Mouse (Mus musculus): ENCODE results near the gene Srcap. TPM values are rescaled to one million over a fixed set of nuclear protein-coding genes. Genes with fewer than 3 reads are reported as not detected.
A peak's percentile ranks its signal among the peaks of the same experiment; 100 is the strongest.

Srcap gene
- polyA plus RNA-seq, 1 experiment from 2014 or later: 12.6 TPM

DNA sequence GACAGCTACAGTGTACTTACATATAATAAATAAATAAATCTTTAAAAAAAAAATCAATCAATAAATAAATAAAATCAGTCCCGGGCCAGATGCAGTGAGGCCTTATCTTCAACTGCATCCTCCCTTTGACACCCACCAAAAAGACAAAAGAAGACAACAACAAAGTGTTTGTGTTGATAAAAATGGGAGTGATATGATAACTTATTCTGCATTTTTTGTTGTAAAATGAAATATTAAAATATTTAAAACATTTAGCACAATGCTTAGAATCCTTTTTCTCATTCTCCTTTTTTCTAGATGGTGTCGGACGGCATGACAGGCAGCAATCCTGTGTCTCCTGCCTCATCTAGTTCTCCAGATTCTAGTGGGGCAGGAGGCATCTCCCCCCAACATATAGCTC is 7.5 kb downstream of the Srcap start, which contains the start of gene Gm42715:
TSS of gene Gm42715 (plus strand) at position 301 of the 400 bp plus-strand sequence.
- 85% methylated on average over 3 of the region's 3 CpGs for WGBS (ENCODE audit: insufficient replicate concordance)
- Histone ChIP-seq H3K4me3 (replicated peaks) (no peak within 1 kb of the TSS), H3K4me2 (no peak within 1 kb of the TSS), H3K9ac (no peak within 1 kb of the TSS), H3K27ac (no peak within 1 kb of the TSS), H3K9me3 (replicated peaks) (no peaks in the 10 kb centered on the region), H3K4me1 (replicated peaks) (peaks cover 16% of the 10 kb centered on the region; the same call in 1 of the 2 replicates), H3K36me3 (peaks cover 96% of the 10 kb centered on the region), H3K27me3 (no peaks in the 10 kb centered on the region)
- no peak for ATAC-seq (ENCODE audit: low read depth)
- DNase-seq: no peak

DNA sequence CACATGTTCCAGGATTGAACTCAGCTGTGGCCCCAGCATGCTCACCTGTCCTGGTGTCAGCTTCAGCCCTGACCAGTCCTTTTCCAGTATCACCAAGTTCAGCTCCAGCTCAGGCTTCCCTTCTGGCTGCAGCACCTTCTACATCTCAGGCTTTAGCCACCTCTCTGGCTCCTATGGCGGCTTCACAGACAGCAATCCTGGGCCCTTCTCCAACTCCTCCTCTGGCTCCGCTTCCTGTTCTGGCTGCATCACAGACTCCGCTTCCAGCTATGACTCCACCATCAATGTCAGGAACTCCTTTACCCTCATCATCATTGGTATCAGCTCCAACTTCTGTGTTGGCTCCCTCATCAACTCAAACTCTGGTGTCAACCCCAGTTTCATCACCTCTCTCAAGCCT is 29.9 kb downstream of the Srcap start:
- H3K4me1 ChIP-seq (replicated peaks): no peaks in the 10 kb centered on the region
- DNase-seq (no peak), ATAC-seq (ENCODE audit: low read depth) (no peak)
- H3K4me3 ChIP-seq (replicated peaks): no peak overlapping the region
- 94% methylated on average over 3 of the region's 3 CpGs for WGBS (ENCODE audit: insufficient replicate concordance)
- H3K9ac ChIP-seq: no peak overlapping the region
- no peak overlapping the region for H3K4me2 ChIP-seq
- peaks cover 96% of the 10 kb centered on the region for H3K36me3 ChIP-seq
- no peaks in the 10 kb centered on the region for H3K27me3 ChIP-seq
- no peak overlapping the region for H3K27ac ChIP-seq
- no peaks in the 10 kb centered on the region for H3K9me3 ChIP-seq (replicated peaks)

DNA sequence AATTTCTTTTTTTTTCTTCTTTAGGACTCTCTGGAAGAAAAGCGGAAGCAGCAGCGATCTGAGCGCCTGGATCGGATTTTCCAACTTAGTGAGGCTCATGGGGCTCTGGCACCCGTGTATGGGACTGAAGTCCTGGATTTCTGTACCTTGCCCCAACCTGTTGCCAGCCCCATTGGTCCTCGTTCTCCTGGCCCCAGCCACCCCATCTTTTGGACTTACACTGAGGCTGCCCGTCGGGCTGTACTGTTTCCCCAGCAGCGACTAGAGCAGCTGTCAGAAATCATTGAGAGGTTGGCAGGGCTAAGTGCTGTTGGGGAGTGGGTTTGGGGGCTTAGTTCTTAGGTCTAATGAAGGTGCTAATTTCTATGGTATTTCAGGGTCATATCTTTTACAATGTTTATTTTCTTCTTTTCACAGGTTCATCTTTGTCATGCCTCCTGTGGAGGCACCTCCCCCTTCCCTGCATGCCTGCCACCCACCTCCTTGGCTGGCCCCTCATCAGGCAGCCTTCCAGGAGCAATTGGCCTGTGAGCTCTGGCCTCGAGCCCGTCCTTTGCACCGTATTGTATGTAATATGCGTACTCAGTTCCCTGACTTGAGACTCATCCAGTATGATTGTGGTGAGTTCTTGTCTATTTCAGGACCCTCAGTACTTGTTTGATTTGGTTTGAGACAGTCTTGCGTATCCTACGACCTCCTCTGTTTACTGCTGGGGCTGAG is 37.5 kb downstream of the Srcap start:
- ATAC-seq (ENCODE audit: low read depth): no peak
- Histone ChIP-seq H3K27ac (no peak overlapping the region), H3K4me1 (replicated peaks) (no peaks in the 10 kb centered on the region), H3K9me3 (replicated peaks) (no peaks in the 10 kb centered on the region), H3K27me3 (no peaks in the 10 kb centered on the region), H3K9ac (no peak overlapping the region), H3K36me3 (peaks cover 86% of the 10 kb centered on the region), H3K4me2 (no peak overlapping the region), H3K4me3 (replicated peaks) (no peak overlapping the region)
- no peak for DNase-seq
- 87% methylated on average over 15 of the region's 15 CpGs for WGBS (ENCODE audit: insufficient replicate concordance)

DNA sequence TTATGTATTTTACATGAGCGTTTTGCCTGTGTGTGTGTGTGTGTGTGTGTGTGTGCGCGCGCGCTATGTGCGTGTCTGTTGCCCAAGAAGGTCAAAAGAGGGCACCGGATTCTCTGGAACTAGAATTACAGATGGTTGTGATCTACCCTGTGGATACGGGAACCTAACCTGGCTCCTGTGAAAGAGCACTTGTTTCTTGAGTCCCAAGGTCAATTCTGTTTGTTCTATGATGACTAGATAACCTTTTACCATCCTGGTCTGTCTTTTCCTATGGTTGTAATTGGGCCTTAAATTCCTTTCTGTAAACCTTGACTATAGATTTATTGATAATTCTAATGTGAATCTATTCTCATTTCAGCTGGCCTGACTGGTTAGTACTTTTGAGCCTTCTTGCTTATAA is 39.8 kb downstream of the Srcap start:
- H3K9me3 ChIP-seq (replicated peaks): no peaks in the 10 kb centered on the region
- no peaks in the 10 kb centered on the region for H3K4me1 ChIP-seq (replicated peaks)
- no peak overlapping the region for H3K9ac ChIP-seq
- H3K36me3 ChIP-seq: peaks cover 87% of the 10 kb centered on the region
- H3K4me2 ChIP-seq: no peak overlapping the region
- H3K4me3 ChIP-seq (replicated peaks): no peak overlapping the region
- no peaks in the 10 kb centered on the region for H3K27me3 ChIP-seq
- WGBS (ENCODE audit: insufficient replicate concordance): 87% methylated on average over 8 of the region's 8 CpGs
- DNase-seq (no peak), ATAC-seq (ENCODE audit: low read depth) (no peak)
- no peak overlapping the region for H3K27ac ChIP-seq

DNA sequence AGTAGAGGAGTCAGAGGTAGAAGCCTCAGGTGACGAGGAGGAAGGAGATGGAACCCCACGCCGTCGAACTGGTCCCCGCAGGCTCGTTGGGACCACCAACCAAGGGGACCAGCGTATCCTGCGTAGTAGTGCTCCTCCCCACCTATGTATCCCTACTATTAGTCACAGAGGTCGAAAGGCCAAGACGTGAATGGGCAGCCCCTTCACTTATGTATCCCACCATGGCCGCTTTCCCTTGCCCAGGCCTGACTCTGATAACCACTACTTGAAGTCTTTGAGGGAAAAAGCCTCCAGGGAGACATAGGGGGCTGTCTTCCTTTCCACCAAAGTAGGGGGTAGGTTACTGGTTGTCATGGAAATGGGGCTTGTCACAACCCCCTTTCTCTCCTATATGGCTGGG is 48.8 kb downstream of the Srcap start:
- Histone ChIP-seq H3K36me3 (peaks cover 87% of the 10 kb centered on the region), H3K4me3 (replicated peaks) (no peak overlapping the region), H3K27ac (no peak overlapping the region), H3K4me1 (replicated peaks) (no peaks in the 10 kb centered on the region), H3K4me2 (no peak overlapping the region), H3K9ac (no peak overlapping the region), H3K27me3 (no peaks in the 10 kb centered on the region), H3K9me3 (replicated peaks) (no peaks in the 10 kb centered on the region)
- DNase-seq: no peak
- no peak for ATAC-seq (ENCODE audit: low read depth)
- 89% methylated on average over 11 of the region's 11 CpGs for WGBS (ENCODE audit: insufficient replicate concordance)

DNA sequence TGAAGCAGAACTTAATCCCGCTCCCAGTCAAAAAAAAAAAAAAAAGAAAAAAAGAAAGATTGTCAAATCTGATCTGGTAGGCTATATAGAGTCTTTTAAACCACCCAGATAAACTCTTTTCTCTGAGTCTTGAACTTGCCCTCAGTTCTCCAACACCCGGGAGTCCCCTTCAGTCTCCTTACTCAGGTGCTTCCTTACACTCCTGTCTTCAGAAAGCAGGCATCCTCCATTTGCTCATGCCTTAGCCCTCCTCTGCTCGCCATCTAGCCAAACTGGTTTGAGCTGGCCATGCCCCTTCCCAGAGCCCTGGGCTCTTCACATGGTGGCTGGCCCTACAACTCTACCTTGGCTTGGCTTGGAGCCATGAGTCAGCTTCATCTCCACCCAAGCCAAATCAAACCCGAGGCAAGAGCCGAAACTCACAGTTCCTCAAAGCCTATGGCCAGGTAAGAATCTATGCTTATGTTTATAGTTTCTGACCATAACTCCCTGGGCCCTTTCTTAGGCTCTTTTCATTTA is 49.6 kb downstream of the Srcap start, which contains the start of gene Tmem265:
TSS of gene Tmem265 (plus strand) at position 51 of the 519 bp plus-strand sequence.
- Histone ChIP-seq H3K4me3 (replicated peaks) (no peak within 1 kb of the TSS), H3K9me3 (replicated peaks) (no peaks in the 10 kb centered on the region), H3K27me3 (no peaks in the 10 kb centered on the region), H3K27ac (no peak within 1 kb of the TSS; the same call in 1 of the 2 replicates), H3K9ac (no peak within 1 kb of the TSS), H3K36me3 (peaks cover 87% of the 10 kb centered on the region), H3K4me2 (no peak within 1 kb of the TSS), H3K4me1 (replicated peaks) (no peaks in the 10 kb centered on the region)
- DNase-seq (no peak), ATAC-seq (ENCODE audit: low read depth) (no peak)
- 82% methylated on average over 5 of the region's 5 CpGs for WGBS (ENCODE audit: insufficient replicate concordance)

DNA sequence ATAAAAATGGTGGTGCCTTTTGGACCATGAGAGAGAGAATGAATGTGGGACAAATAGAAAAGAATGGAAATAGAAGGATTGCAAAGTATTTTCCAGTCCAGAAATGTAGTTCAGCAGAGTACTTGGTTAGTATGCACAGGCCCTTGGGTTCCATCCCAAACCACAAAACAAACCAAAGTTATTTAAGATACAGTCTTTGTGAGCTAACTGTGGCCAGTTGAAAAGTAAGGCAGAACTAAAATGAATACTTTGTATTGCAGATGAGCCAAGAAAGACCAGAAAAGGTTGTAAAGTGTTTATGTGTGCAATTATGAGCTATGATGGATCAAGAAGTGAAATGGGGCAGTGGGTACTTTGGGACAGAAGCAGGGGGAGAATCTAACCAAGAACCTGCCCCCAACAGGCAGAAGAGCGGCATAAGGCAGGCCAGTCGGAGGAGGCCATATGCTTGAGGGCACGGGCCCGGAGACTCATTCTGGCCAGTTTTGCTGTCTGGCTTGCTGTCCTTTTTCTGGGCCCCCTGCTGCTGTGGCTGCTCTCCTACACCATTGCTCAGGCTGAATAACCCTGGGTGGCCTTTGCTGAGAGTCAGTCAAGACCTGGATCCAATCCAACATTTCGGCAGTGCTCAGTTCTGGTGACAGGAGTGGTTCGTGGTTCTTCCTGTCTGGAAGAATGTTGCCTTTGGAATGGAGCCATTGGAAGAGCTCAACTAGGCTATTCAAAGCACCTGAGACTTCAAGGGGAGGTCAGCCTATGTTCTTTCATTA is 52.8 kb downstream of the Srcap start:
- 88% methylated on average over 6 of the region's 6 CpGs for WGBS (ENCODE audit: insufficient replicate concordance)
- no peaks in the 10 kb centered on the region for H3K27me3 ChIP-seq
- H3K4me2 ChIP-seq: no peak overlapping the region
- no peak overlapping the region for H3K27ac ChIP-seq
- H3K4me1 ChIP-seq (replicated peaks): no peaks in the 10 kb centered on the region
- no peak overlapping the region for H3K9ac ChIP-seq
- no peak overlapping the region for H3K4me3 ChIP-seq (replicated peaks)
- H3K36me3 ChIP-seq: peaks cover 72% of the 10 kb centered on the region
- no peaks in the 10 kb centered on the region for H3K9me3 ChIP-seq (replicated peaks)
- ATAC-seq (ENCODE audit: low read depth): no peak
- no peak for DNase-seq

DNA sequence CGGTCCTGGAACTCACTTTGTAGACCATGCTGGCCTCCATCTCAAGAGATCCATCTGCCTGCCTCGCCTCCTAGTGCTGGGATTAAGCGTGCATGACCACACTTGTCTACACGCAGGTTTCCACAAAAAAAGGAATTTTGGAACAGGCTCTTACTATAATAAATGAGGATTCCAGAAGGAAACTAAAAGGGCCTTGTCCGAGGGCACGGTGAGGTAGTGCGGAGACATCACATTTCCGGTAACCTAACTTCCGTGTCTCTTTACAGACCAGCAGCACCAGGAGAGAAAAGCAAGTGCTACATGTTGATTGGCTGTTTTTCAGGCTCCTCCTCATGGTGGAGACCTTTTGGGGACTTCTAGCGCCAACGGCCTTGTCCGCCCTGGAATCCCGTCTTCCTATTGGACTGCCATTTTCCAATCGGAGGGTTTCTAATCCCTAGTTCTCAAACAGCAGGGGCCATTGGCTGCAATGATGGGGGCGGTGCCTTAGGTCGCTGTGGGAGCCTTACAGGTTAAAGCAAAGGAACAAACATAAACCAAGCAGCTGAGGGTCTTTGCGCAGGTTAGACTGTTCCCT is 61.2 kb downstream of the Srcap start, which contains the start of gene Phkg2:
TSS of gene Phkg2 (plus strand) at position 446 of the 577 bp plus-strand sequence.
- DNase-seq: peak; percentile 94
- peak within 1 kb of the TSS; percentile 85 for H3K4me3 ChIP-seq (replicated peaks)
- peak within 1 kb of the TSS; percentile 69 for H3K27ac ChIP-seq
- peaks cover 29% of the 10 kb centered on the region for H3K4me1 ChIP-seq (replicated peaks)
- H3K4me2 ChIP-seq: peak within 1 kb of the TSS; percentile 90
- peak; percentile 99 for ATAC-seq (ENCODE audit: low read depth)
- peak within 1 kb of the TSS; percentile 91 for H3K9ac ChIP-seq
- peaks cover 26% of the 10 kb centered on the region for H3K36me3 ChIP-seq
- WGBS (ENCODE audit: insufficient replicate concordance): under 1% methylated on average over 17 of the region's 17 CpGs
- H3K27me3 ChIP-seq: no peaks in the 10 kb centered on the region
- H3K9me3 ChIP-seq (replicated peaks): no peaks in the 10 kb centered on the region

DNA sequence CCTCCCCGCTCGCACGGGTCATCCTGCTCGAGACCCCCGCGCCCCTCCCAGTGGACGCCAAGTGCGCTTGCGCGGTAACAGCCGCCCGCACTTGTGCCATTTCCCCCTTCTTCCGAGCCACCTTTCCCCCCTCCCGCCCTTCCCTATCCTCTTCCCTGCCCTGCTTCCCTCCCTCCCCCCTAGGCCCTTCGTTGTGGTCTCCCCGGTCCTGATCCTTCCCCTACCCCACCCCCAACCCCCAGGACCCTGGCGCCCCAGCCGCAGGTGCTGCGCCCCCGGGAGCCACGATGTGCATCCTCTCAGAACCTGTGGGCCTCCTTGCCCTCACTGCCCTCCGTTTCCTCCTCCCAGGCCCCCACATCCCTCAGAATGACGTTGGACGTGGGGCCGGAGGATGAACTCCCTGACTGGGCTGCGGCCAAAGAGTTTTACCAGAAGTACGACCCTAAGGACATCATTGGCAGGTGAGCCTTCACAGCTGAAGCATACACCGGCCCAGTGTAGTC is 61.8 kb downstream of the Srcap start:
- Histone ChIP-seq H3K9me3 (replicated peaks) (no peaks in the 10 kb centered on the region), H3K27ac (peak overlapping the region; percentile 68), H3K4me3 (replicated peaks) (peak overlapping the region; percentile 85), H3K9ac (peak overlapping the region; percentile 91), H3K4me1 (replicated peaks) (peaks cover 29% of the 10 kb centered on the region), H3K27me3 (no peaks in the 10 kb centered on the region), H3K4me2 (peak overlapping the region; percentile 90), H3K36me3 (peaks cover 31% of the 10 kb centered on the region)
- under 1% methylated on average over 27 of the region's 28 CpGs for WGBS (ENCODE audit: insufficient replicate concordance)
- DNase-seq: peak; percentile 13
- peak; percentile 37 for ATAC-seq (ENCODE audit: low read depth)

DNA sequence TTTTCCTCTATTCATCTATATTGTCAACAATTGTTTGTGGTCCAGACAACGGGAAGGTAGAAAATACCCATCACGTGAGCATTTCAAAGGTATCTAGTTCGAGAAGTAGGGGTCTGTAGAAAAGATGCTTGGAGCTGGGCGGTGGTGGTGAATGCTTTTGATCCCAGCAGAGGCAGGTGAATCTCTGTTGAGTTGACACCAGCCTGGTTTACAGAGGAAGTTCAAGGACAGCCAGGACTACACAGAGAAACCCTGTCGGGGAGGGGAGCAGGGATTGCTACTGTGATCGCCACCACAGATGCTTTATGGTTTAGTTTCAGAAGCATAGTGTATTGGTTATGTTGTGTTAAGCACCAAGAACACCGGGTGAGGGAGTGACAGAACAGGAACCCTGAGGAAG is 62.3 kb downstream of the Srcap start:
- H3K4me2 ChIP-seq: peak overlapping the region; percentile 90
- H3K27me3 ChIP-seq: no peaks in the 10 kb centered on the region
- H3K36me3 ChIP-seq: peaks cover 30% of the 10 kb centered on the region
- peak overlapping the region; percentile 68 for H3K27ac ChIP-seq
- no peak for ATAC-seq (ENCODE audit: low read depth)
- no peaks in the 10 kb centered on the region for H3K9me3 ChIP-seq (replicated peaks)
- WGBS (ENCODE audit: insufficient replicate concordance): 9% methylated on average over 7 of the region's 7 CpGs
- peaks cover 29% of the 10 kb centered on the region for H3K4me1 ChIP-seq (replicated peaks)
- DNase-seq: no peak
- peak overlapping the region; percentile 85 for H3K4me3 ChIP-seq (replicated peaks)
- H3K9ac ChIP-seq: peak overlapping the region; percentile 91

DNA sequence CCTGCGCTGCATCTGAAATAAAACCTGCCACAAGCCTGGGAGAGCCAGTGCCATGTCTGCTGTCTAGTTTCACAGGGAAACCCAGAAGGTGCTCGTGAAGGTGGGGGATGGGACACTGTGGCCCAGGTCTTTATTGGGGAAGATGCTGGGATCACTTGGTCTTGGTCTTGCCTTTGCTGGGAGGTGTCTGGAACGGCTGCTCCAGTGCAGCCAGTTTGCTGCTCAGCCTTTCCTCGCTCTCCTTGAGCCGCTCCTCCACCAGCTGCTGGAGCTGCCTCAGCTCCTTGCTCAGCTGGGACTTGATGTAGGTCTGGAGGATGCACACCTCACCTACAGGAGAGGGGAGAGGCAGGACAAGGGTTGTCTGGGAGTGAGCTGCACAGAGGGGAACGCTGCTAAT is 71.5 kb downstream of the Srcap start:
- ATAC-seq (ENCODE audit: low read depth): no peak

More for the DNA sequence above, 71.5 kb downstream of the Srcap start:
- Histone ChIP-seq H3K27me3 (no peaks in the 10 kb centered on the region), H3K9ac (no peak overlapping the region), H3K4me1 (replicated peaks) (peaks cover 29% of the 10 kb centered on the region), H3K9me3 (replicated peaks) (no peaks in the 10 kb centered on the region), H3K4me3 (replicated peaks) (no peak overlapping the region), H3K4me2 (no peak overlapping the region), H3K36me3 (peaks cover 61% of the 10 kb centered on the region), H3K27ac (no peak overlapping the region)
- DNase-seq: no peak
- WGBS (ENCODE audit: insufficient replicate concordance): 84% methylated on average over 6 of the region's 6 CpGs
